Mouse (Mus musculus): ENCODE measurements around the gene Ddah1. TPM values are rescaled to one million over a fixed set of nuclear protein-coding genes. Genes with fewer than 3 reads are reported as not detected.
A peak's percentile ranks its signal among the peaks of the same experiment; 100 is the strongest.

The Ddah1 gene
- polyA plus RNA-seq, 1 experiment from 2014 or later = 71.2 TPM

- Histone ChIP-seq H3K4me3 (ENCODE audit: low read depth, low read length) (no peak overlapping the region), H3K4me2 (ENCODE audit: low read depth, low read length, severe bottlenecking) (peak overlapping the region; percentile 3; the same call in 1 of the 2 replicates), H3K4me1 (replicated peaks; ENCODE audit: control insufficient read depth, insufficient read depth, low read length) (peaks cover 18% of the 10 kb centered on the region), H3K9ac (ENCODE audit: low read length) (no peak overlapping the region), H3K27ac (ENCODE audit: low read depth, low read length) (peak overlapping the region; percentile 44), H3K27me3 (ENCODE audit: control insufficient read depth, insufficient read depth, low read length) (no peaks in the 10 kb centered on the region), H3K36me3 (ENCODE audit: control insufficient read depth, insufficient read depth, low read length) (no peaks in the 10 kb centered on the region), H3K9me3 (ENCODE audit: control insufficient read depth, low read length) (no peaks in the 10 kb centered on the region)
- peak; percentile 88 for ATAC-seq (replicated peaks; ENCODE audit: low FRiP score)
- 31% methylated on average over 11 of the region's 11 CpGs for WGBS
- DNase-seq (ENCODE audit: low spot score) = no peak
Measured at GRCm38 (mm10) chr3:145825416-145826055, 67.1 kb downstream of the Ddah1 start.

GRCm38 (mm10) chr3:145827191-145828045 lies 68.9 kb downstream of the Ddah1 start:
- no peak for DNase-seq (ENCODE audit: low spot score)
- no peaks in the 10 kb centered on the region for H3K36me3 ChIP-seq (ENCODE audit: control insufficient read depth, insufficient read depth, low read length)
- H3K4me1 ChIP-seq (replicated peaks; ENCODE audit: control insufficient read depth, insufficient read depth, low read length) = peaks cover 17% of the 10 kb centered on the region
- ATAC-seq (replicated peaks; ENCODE audit: low FRiP score) = no peak
- peak overlapping the region; percentile 39 for H3K27ac ChIP-seq (ENCODE audit: low read depth, low read length)
- 44% methylated on average over 18 of the region's 18 CpGs for WGBS
- H3K4me3 ChIP-seq (ENCODE audit: low read depth, low read length) = no peak overlapping the region
- no peaks in the 10 kb centered on the region for H3K9me3 ChIP-seq (ENCODE audit: control insufficient read depth, low read length)
- H3K9ac ChIP-seq (ENCODE audit: low read length) = peak overlapping the region; percentile 17; the same call in 1 of the 2 replicates
- 0 out of 2 replicates have a peak overlapping the region, but pooled peaks have one; percentile 18 for H3K4me2 ChIP-seq (ENCODE audit: low read depth, low read length, severe bottlenecking)
- H3K27me3 ChIP-seq (ENCODE audit: control insufficient read depth, insufficient read depth, low read length) = no peaks in the 10 kb centered on the region

GRCm38 (mm10) chr3:145828906-145829305 lies 70.4 kb downstream of the Ddah1 start:
- 60% methylated on average over 5 of the region's 5 CpGs for WGBS
- Histone ChIP-seq H3K4me3 (ENCODE audit: low read depth, low read length) (no peak overlapping the region), H3K9me3 (ENCODE audit: control insufficient read depth, low read length) (no peaks in the 10 kb centered on the region), H3K9ac (ENCODE audit: low read length) (no peak overlapping the region), H3K27me3 (ENCODE audit: control insufficient read depth, insufficient read depth, low read length) (no peaks in the 10 kb centered on the region), H3K27ac (ENCODE audit: low read depth, low read length) (no peak overlapping the region), H3K4me2 (ENCODE audit: low read depth, low read length, severe bottlenecking) (no peak overlapping the region), H3K36me3 (ENCODE audit: control insufficient read depth, insufficient read depth, low read length) (no peaks in the 10 kb centered on the region), H3K4me1 (replicated peaks; ENCODE audit: control insufficient read depth, insufficient read depth, low read length) (peaks cover 16% of the 10 kb centered on the region)
- no peak for ATAC-seq (replicated peaks; ENCODE audit: low FRiP score)
- DNase-seq (ENCODE audit: low spot score) = no peak

- no peak overlapping the region for H3K9ac ChIP-seq (ENCODE audit: low read length)
- H3K4me3 ChIP-seq (ENCODE audit: low read depth, low read length) = no peak overlapping the region
- H3K27ac ChIP-seq (ENCODE audit: low read depth, low read length) = no peak overlapping the region
- no peaks in the 10 kb centered on the region; the same call in 1 of the 2 replicates for H3K9me3 ChIP-seq (ENCODE audit: control insufficient read depth, low read length)
- 0 out of 2 replicates have a peak, but pooled peaks cover under 1% of the 10 kb centered on the region for H3K4me1 ChIP-seq (replicated peaks; ENCODE audit: control insufficient read depth, insufficient read depth, low read length)
- DNase-seq (ENCODE audit: low spot score) = no peak
- no peaks in the 10 kb centered on the region for H3K27me3 ChIP-seq (ENCODE audit: control insufficient read depth, insufficient read depth, low read length)
- no peaks in the 10 kb centered on the region for H3K36me3 ChIP-seq (ENCODE audit: control insufficient read depth, insufficient read depth, low read length)
- no peak for ATAC-seq (replicated peaks; ENCODE audit: low FRiP score)
- no peak overlapping the region for H3K4me2 ChIP-seq (ENCODE audit: low read depth, low read length, severe bottlenecking)
- WGBS = 76% methylated on average over 8 of the region's 8 CpGs
Measured at GRCm38 (mm10) chr3:145833948-145834538, 75.6 kb downstream of the Ddah1 start.

GRCm38 (mm10) chr3:145838281-145838680 lies 79.8 kb downstream of the Ddah1 start:
- no peak overlapping the region for H3K27ac ChIP-seq (ENCODE audit: low read depth, low read length)
- no peak overlapping the region for H3K9ac ChIP-seq (ENCODE audit: low read length)
- H3K4me3 ChIP-seq (ENCODE audit: low read depth, low read length) = no peak overlapping the region
- H3K4me1 ChIP-seq (replicated peaks; ENCODE audit: control insufficient read depth, insufficient read depth, low read length) = no peaks in the 10 kb centered on the region
- ATAC-seq (replicated peaks; ENCODE audit: low FRiP score) (no peak), DNase-seq (ENCODE audit: low spot score) (no peak)
- H3K36me3 ChIP-seq (ENCODE audit: control insufficient read depth, insufficient read depth, low read length) = no peaks in the 10 kb centered on the region
- no peaks in the 10 kb centered on the region for H3K27me3 ChIP-seq (ENCODE audit: control insufficient read depth, insufficient read depth, low read length)
- H3K9me3 ChIP-seq (ENCODE audit: control insufficient read depth, low read length) = no peaks in the 10 kb centered on the region; the same call in 1 of the 2 replicates
- H3K4me2 ChIP-seq (ENCODE audit: low read depth, low read length, severe bottlenecking) = no peak overlapping the region

- H3K4me3 ChIP-seq (ENCODE audit: low read depth, low read length) = no peak overlapping the region
- no peaks in the 10 kb centered on the region for H3K36me3 ChIP-seq (ENCODE audit: control insufficient read depth, insufficient read depth, low read length)
- no peaks in the 10 kb centered on the region for H3K4me1 ChIP-seq (replicated peaks; ENCODE audit: control insufficient read depth, insufficient read depth, low read length)
- H3K9ac ChIP-seq (ENCODE audit: low read length) = no peak overlapping the region
- H3K9me3 ChIP-seq (ENCODE audit: control insufficient read depth, low read length) = no peaks in the 10 kb centered on the region
- no peaks in the 10 kb centered on the region for H3K27me3 ChIP-seq (ENCODE audit: control insufficient read depth, insufficient read depth, low read length)
- no peak overlapping the region for H3K27ac ChIP-seq (ENCODE audit: low read depth, low read length)
- ATAC-seq (replicated peaks; ENCODE audit: low FRiP score) (no peak), DNase-seq (ENCODE audit: low spot score) (no peak)
- no peak overlapping the region for H3K4me2 ChIP-seq (ENCODE audit: low read depth, low read length, severe bottlenecking)
- WGBS = 91% methylated on average over 12 of the region's 12 CpGs
Measured at GRCm38 (mm10) chr3:145841961-145842710, 83.7 kb downstream of the Ddah1 start.

- no peak overlapping the region for H3K4me3 ChIP-seq (ENCODE audit: low read depth, low read length)
- H3K4me1 ChIP-seq (replicated peaks; ENCODE audit: control insufficient read depth, insufficient read depth, low read length) = no peaks in the 10 kb centered on the region
- no peak overlapping the region for H3K9ac ChIP-seq (ENCODE audit: low read length)
- no peaks in the 10 kb centered on the region for H3K36me3 ChIP-seq (ENCODE audit: control insufficient read depth, insufficient read depth, low read length)
- H3K27me3 ChIP-seq (ENCODE audit: control insufficient read depth, insufficient read depth, low read length) = no peaks in the 10 kb centered on the region
- ATAC-seq (replicated peaks; ENCODE audit: low FRiP score) (no peak), DNase-seq (ENCODE audit: low spot score) (no peak)
- no peak overlapping the region for H3K27ac ChIP-seq (ENCODE audit: low read depth, low read length)
- no peak overlapping the region for H3K4me2 ChIP-seq (ENCODE audit: low read depth, low read length, severe bottlenecking)
- H3K9me3 ChIP-seq (ENCODE audit: control insufficient read depth, low read length) = no peaks in the 10 kb centered on the region
- WGBS = 94% methylated on average over 3 of the region's 3 CpGs
Measured at GRCm38 (mm10) chr3:145843836-145844235, 85.4 kb downstream of the Ddah1 start.

GRCm38 (mm10) chr3:145844891-145845290 lies 86.4 kb downstream of the Ddah1 start:
- WGBS = 91% methylated on average over 3 of the region's 3 CpGs
- H3K27me3 ChIP-seq (ENCODE audit: control insufficient read depth, insufficient read depth, low read length) = no peaks in the 10 kb centered on the region
- no peak overlapping the region for H3K27ac ChIP-seq (ENCODE audit: low read depth, low read length)

More at GRCm38 (mm10) chr3:145844891-145845290, 86.4 kb downstream of the Ddah1 start:
- H3K4me3 ChIP-seq (ENCODE audit: low read depth, low read length) = no peak overlapping the region
- no peaks in the 10 kb centered on the region for H3K9me3 ChIP-seq (ENCODE audit: control insufficient read depth, low read length)
- no peaks in the 10 kb centered on the region for H3K36me3 ChIP-seq (ENCODE audit: control insufficient read depth, insufficient read depth, low read length)
- DNase-seq (ENCODE audit: low spot score) (no peak), ATAC-seq (replicated peaks; ENCODE audit: low FRiP score) (no peak)
- no peak overlapping the region for H3K9ac ChIP-seq (ENCODE audit: low read length)
- H3K4me1 ChIP-seq (replicated peaks; ENCODE audit: control insufficient read depth, insufficient read depth, low read length) = no peaks in the 10 kb centered on the region
- no peak overlapping the region for H3K4me2 ChIP-seq (ENCODE audit: low read depth, low read length, severe bottlenecking)

Measured in forebrain, embryonic 11.5 days (tissue).